Mouse (Mus musculus): Measurements from ENCODE around the gene H2afy. TPM values are rescaled to one million over a fixed set of nuclear protein-coding genes. Genes with fewer than 3 reads are reported as not detected.

Gene H2afy
- polyA plus RNA-seq, 1 experiment from 2014 or later: 120 TPM

DNA sequence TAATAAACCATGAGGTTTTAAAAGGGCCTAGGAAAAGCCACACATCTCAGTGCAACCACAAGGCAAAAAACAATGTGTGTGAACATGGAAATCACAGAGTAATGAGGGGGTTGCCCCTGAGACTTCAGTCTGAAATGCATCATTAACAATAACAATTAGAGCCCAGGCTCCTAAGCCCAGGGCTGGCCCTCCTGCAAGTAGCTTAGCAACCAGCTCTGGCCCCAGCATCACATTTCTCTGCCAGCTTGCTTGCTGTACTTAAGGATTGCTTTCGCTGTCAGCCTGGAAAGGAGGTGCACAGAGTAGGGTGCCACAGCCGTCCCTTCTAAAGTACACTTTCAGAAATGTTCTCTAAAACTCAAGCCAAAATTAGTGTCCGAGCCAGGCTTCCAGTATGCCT is 42.5 kb downstream of the H2afy start:
- no peak for ATAC-seq (replicated peaks; ENCODE audit: extremely low read depth, insufficient read depth, low FRiP score)
- Histone ChIP-seq H3K9me3 (replicated peaks; ENCODE audit: control insufficient read depth, low read length) (no peaks in the 10 kb centered on the region), H3K36me3 (ENCODE audit: control insufficient read depth, insufficient read depth) (peaks cover 24% of the 10 kb centered on the region), H3K4me1 (ENCODE audit: control insufficient read depth, insufficient read depth, low read length) (peaks cover 39% of the 10 kb centered on the region), H3K27me3 (ENCODE audit: control insufficient read depth, insufficient read depth, low read length) (no peaks in the 10 kb centered on the region), H3K9ac (ENCODE audit: low read length) (no peak overlapping the region; the same call in 1 of the 2 replicates), H3K4me3 (ENCODE audit: low read length) (no peak overlapping the region), H3K4me2 (ENCODE audit: low read depth, low read length) (no peak overlapping the region), H3K27ac (ENCODE audit: low read length) (peak overlapping the region; percentile 22)
- WGBS: 57% methylated on average over 3 of the region's 3 CpGs

DNA sequence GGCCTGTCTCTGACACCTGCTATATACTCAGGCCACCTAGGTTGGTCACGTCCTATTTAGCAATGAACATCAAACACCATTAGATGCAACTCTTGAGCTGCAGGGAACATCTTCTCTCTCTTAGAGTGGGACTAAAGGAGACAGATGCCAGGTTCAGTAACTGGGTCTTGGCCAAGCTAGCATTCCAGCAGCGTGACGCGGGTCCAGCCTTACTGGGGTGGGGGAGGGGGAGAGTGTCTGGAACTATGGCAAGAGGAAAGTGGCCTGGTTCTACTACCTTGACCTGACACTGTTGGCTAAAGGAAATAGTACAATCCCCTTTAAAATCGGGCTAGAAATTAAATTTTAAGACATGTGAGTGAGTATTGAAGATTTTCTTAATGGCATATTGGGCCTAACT is 43.6 kb downstream of the H2afy start:
- WGBS: 50% methylated on average over 5 of the region's 5 CpGs
- no peak overlapping the region for H3K4me3 ChIP-seq (ENCODE audit: low read length)
- peaks cover 45% of the 10 kb centered on the region for H3K4me1 ChIP-seq (ENCODE audit: control insufficient read depth, insufficient read depth, low read length)
- H3K27ac ChIP-seq (ENCODE audit: low read length): peak overlapping the region; percentile 69
- ATAC-seq (replicated peaks; ENCODE audit: extremely low read depth, insufficient read depth, low FRiP score): no peak; the same call in 1 of the 2 replicates
- H3K9ac ChIP-seq (ENCODE audit: low read length): no peak overlapping the region
- peaks cover 25% of the 10 kb centered on the region for H3K36me3 ChIP-seq (ENCODE audit: control insufficient read depth, insufficient read depth)
- no peak overlapping the region; the same call in 1 of the 2 replicates for H3K4me2 ChIP-seq (ENCODE audit: low read depth, low read length)
- no peaks in the 10 kb centered on the region for H3K9me3 ChIP-seq (replicated peaks; ENCODE audit: control insufficient read depth, low read length)
- no peaks in the 10 kb centered on the region for H3K27me3 ChIP-seq (ENCODE audit: control insufficient read depth, insufficient read depth, low read length)

DNA sequence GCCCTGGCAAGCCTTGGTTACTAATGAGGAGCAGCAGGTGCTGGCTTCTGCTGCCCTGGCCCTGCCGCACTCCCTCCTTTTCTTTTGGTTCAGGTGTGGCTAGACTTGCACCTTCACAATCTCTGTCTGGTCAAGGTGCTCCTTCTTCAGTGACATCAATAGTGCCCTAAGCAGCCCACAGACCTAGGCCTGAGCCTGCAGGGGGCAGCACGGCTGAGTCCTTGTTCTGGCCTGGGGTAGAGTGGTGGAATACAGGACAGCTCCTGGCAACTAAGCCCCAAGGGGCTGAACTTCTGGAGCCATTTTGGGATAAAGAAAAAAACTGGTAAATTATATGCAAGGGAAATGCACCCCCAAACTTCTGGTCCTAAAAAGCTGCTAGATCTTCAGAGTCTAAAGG is 45.6 kb downstream of the H2afy start:
- WGBS: 81% methylated on average over 2 of the region's 2 CpGs
- Histone ChIP-seq H3K4me2 (ENCODE audit: low read depth, low read length) (no peak overlapping the region), H3K36me3 (ENCODE audit: control insufficient read depth, insufficient read depth) (peaks cover 16% of the 10 kb centered on the region), H3K4me3 (ENCODE audit: low read length) (no peak overlapping the region), H3K27ac (ENCODE audit: low read length) (no peak overlapping the region), H3K4me1 (ENCODE audit: control insufficient read depth, insufficient read depth, low read length) (peaks cover 64% of the 10 kb centered on the region), H3K9me3 (replicated peaks; ENCODE audit: control insufficient read depth, low read length) (no peaks in the 10 kb centered on the region), H3K9ac (ENCODE audit: low read length) (no peak overlapping the region), H3K27me3 (ENCODE audit: control insufficient read depth, insufficient read depth, low read length) (no peaks in the 10 kb centered on the region)
- no peak for ATAC-seq (replicated peaks; ENCODE audit: extremely low read depth, insufficient read depth, low FRiP score)

DNA sequence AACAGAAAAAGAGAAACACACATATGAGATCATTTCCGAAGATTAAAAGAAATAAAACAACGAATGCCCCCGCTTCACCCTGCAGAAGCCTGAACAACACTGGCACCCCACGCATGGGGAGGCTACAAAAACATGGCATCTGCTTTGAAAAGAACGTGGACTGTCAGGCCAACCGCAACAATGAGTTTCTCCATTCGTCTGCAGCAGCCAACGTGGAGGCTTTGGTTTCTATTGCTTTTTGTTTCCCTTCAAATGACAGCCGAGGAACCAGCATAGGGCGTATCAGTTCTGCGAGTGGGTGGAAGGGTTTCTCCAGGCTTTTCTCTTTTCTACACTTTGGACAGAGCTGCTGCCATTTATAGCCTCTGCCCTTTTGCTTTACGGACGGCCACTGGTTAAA is 47.6 kb downstream of the H2afy start:
- no peak for ATAC-seq (replicated peaks; ENCODE audit: extremely low read depth, insufficient read depth, low FRiP score)
- Histone ChIP-seq H3K36me3 (ENCODE audit: control insufficient read depth, insufficient read depth) (peaks cover 13% of the 10 kb centered on the region), H3K4me1 (ENCODE audit: control insufficient read depth, insufficient read depth, low read length) (peaks cover 48% of the 10 kb centered on the region), H3K9ac (ENCODE audit: low read length) (no peak overlapping the region), H3K27ac (ENCODE audit: low read length) (peak overlapping the region; percentile 91), H3K4me3 (ENCODE audit: low read length) (no peak overlapping the region), H3K4me2 (ENCODE audit: low read depth, low read length) (no peak overlapping the region), H3K27me3 (ENCODE audit: control insufficient read depth, insufficient read depth, low read length) (no peaks in the 10 kb centered on the region), H3K9me3 (replicated peaks; ENCODE audit: control insufficient read depth, low read length) (no peaks in the 10 kb centered on the region)
- WGBS: 63% methylated on average over 13 of the region's 13 CpGs

DNA sequence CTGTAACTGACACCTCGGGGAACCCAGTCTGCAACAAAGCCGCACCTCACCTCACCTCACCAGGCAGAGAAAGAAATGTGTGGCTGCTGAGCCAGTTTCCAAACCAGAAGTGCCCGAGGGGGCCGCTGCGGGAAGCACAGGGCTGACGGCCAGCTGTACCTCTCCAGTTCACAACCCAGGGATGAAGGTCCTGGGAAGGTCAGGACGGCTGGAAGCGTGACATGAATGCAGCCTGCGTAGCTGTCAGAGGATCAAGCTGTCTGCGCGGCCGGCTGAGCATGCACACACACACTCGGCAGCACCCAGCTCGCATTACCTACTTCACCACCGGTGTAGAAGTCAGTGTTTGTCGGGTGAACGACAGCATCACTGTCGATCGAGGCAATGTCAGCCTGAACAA is 48.2 kb downstream of the H2afy start:
- ATAC-seq (replicated peaks; ENCODE audit: extremely low read depth, insufficient read depth, low FRiP score): peak; percentile 86
- 47% methylated on average over 19 of the region's 19 CpGs for WGBS

DNA sequence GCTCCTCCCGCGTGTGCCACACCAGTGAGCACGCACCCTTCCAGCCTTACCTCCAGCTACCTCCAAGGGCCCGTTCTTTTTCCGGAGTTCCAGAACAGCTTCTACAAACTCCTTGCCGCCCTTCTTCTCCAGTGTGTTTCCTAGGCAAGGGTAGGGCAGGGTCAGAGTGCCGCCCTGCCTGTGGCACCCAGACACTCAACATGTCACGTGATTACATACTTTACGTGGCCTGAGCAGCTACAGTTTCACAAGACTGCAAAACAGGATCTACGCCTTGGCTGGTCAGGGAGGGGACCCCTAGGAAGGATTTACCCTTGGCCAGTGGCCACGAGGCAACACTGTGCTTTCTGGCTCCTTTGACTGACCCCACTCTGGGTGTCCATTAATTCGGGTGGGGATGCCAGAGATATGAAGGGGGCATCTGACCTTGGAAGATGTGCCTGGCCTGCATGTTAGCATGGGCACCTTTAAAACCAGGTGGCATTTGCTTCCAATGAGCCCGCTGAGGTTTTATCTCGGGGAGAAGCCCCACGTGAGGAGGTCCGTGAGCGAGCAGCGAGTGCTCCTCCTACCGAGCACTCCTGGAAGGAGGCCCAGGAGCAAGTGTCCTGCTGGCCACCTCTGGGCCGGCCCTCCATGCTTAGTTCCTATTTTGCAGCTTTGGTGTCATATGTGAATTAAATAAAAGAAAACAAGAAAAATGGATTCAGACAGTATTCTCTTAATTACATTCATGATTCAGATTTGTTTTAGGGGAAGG is 51.8 kb downstream of the H2afy start:
- ATAC-seq (replicated peaks; ENCODE audit: extremely low read depth, insufficient read depth, low FRiP score): no peak
- no peaks in the 10 kb centered on the region for H3K9me3 ChIP-seq (replicated peaks; ENCODE audit: control insufficient read depth, low read length)
- 84% methylated on average over 20 of the region's 20 CpGs for WGBS
- no peak overlapping the region for H3K9ac ChIP-seq (ENCODE audit: low read length)
- peaks cover 31% of the 10 kb centered on the region for H3K4me1 ChIP-seq (ENCODE audit: control insufficient read depth, insufficient read depth, low read length)
- peaks cover 31% of the 10 kb centered on the region for H3K36me3 ChIP-seq (ENCODE audit: control insufficient read depth, insufficient read depth)
- no peak overlapping the region for H3K4me3 ChIP-seq (ENCODE audit: low read length)
- H3K4me2 ChIP-seq (ENCODE audit: low read depth, low read length): no peak overlapping the region
- H3K27me3 ChIP-seq (ENCODE audit: control insufficient read depth, insufficient read depth, low read length): no peaks in the 10 kb centered on the region
- H3K27ac ChIP-seq (ENCODE audit: low read length): no peak overlapping the region

More for the DNA sequence above, 48.2 kb downstream of the H2afy start:
- Histone ChIP-seq H3K27ac (ENCODE audit: low read length) (peak overlapping the region; percentile 91), H3K9me3 (replicated peaks; ENCODE audit: control insufficient read depth, low read length) (no peaks in the 10 kb centered on the region), H3K4me2 (ENCODE audit: low read depth, low read length) (0 out of 2 replicates have a peak overlapping the region, but pooled peaks have one; percentile 34), H3K27me3 (ENCODE audit: control insufficient read depth, insufficient read depth, low read length) (no peaks in the 10 kb centered on the region), H3K4me1 (ENCODE audit: control insufficient read depth, insufficient read depth, low read length) (peaks cover 42% of the 10 kb centered on the region), H3K4me3 (ENCODE audit: low read length) (no peak overlapping the region), H3K9ac (ENCODE audit: low read length) (peak overlapping the region; percentile 52), H3K36me3 (ENCODE audit: control insufficient read depth, insufficient read depth) (peaks cover 15% of the 10 kb centered on the region)

DNA sequence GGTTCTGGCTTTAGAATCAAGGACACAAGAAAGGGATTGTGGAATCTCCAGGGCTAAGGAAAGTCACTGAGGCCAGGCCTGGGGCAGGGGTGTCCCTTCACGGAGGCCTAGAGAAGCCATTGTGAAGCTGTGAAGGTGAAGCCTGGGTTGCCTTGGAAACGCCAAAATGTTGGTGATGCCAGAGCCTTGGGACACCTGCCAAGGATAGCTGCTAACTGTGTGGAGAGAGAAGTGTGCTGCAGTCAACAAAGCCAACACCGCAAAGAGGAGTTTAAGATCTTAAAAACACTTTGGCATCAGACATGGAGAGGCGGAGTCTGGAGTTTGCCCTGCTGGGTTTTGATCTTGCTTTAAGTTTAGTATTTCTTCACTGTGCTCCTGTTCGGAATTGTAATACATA is 54.5 kb downstream of the H2afy start:
- 80% methylated on average over 5 of the region's 5 CpGs for WGBS
- Histone ChIP-seq H3K36me3 (ENCODE audit: control insufficient read depth, insufficient read depth) (peaks cover 42% of the 10 kb centered on the region), H3K27me3 (ENCODE audit: control insufficient read depth, insufficient read depth, low read length) (no peaks in the 10 kb centered on the region), H3K27ac (ENCODE audit: low read length) (no peak overlapping the region), H3K4me1 (ENCODE audit: control insufficient read depth, insufficient read depth, low read length) (peaks cover 11% of the 10 kb centered on the region), H3K4me2 (ENCODE audit: low read depth, low read length) (no peak overlapping the region), H3K9ac (ENCODE audit: low read length) (no peak overlapping the region), H3K4me3 (ENCODE audit: low read length) (no peak overlapping the region), H3K9me3 (replicated peaks; ENCODE audit: control insufficient read depth, low read length) (no peaks in the 10 kb centered on the region)
- no peak for ATAC-seq (replicated peaks; ENCODE audit: extremely low read depth, insufficient read depth, low FRiP score)

DNA sequence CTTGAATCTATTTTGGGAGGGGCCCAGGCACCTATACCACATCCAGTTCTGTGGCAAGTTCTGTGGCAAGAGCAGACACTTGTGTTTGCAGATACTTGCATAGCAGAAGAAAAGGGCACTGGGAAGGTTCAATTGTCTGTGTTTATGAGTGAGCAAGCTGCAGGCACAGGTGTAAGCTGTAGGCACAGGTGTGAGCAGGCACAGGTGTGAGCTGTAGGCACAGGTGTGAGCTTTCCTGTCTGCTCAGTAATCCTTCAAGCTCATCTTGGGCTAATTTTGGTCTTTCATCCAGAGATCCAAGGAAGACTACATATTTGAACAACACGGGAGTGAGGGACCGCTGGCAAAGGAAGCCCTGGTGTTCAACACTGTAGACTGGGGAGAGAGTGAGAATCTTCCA is 56.5 kb downstream of the H2afy start:
- no peak overlapping the region for H3K4me2 ChIP-seq (ENCODE audit: low read depth, low read length)
- peaks cover 48% of the 10 kb centered on the region for H3K36me3 ChIP-seq (ENCODE audit: control insufficient read depth, insufficient read depth)
- no peaks in the 10 kb centered on the region for H3K9me3 ChIP-seq (replicated peaks; ENCODE audit: control insufficient read depth, low read length)
- H3K4me1 ChIP-seq (ENCODE audit: control insufficient read depth, insufficient read depth, low read length): peaks cover 6% of the 10 kb centered on the region
- H3K9ac ChIP-seq (ENCODE audit: low read length): no peak overlapping the region
- no peak overlapping the region for H3K27ac ChIP-seq (ENCODE audit: low read length)
- H3K4me3 ChIP-seq (ENCODE audit: low read length): no peak overlapping the region
- 93% methylated on average over 2 of the region's 2 CpGs for WGBS
- no peak for ATAC-seq (replicated peaks; ENCODE audit: extremely low read depth, insufficient read depth, low FRiP score)
- no peaks in the 10 kb centered on the region for H3K27me3 ChIP-seq (ENCODE audit: control insufficient read depth, insufficient read depth, low read length)

DNA sequence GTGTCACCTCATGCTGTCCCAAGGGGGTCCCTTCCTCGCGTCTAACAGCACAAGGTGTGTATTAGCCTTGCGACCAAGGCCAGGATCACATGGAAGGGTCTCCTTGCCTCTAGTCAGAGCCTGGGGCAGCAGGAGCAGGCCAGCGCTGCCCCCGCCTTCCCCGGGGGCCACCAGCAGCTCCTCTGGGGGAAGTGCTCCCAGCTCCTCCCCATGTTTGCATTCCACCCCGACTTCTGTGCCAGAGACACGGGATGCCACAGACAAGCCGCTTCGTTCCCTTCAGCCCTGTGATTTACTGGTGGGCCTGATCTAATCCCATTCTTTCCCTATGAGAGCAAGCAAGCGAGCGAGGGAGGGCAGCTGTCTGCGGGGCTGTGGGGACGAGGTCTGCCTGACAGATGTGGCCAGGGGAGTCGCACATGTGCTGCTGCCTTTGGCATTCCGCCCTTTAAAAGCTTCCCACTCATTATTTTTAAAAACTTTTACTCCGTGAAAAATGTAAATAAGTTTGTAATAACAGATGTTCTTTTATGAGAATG is 57.4 kb downstream of the H2afy start:
- no peaks in the 10 kb centered on the region for H3K27me3 ChIP-seq (ENCODE audit: control insufficient read depth, insufficient read depth, low read length)
- no peak overlapping the region for H3K4me3 ChIP-seq (ENCODE audit: low read length)
- no peak overlapping the region for H3K9ac ChIP-seq (ENCODE audit: low read length)
- 66% methylated on average over 17 of the region's 17 CpGs for WGBS
- peaks cover 49% of the 10 kb centered on the region for H3K36me3 ChIP-seq (ENCODE audit: control insufficient read depth, insufficient read depth)
- H3K4me2 ChIP-seq (ENCODE audit: low read depth, low read length): no peak overlapping the region
- H3K9me3 ChIP-seq (replicated peaks; ENCODE audit: control insufficient read depth, low read length): no peaks in the 10 kb centered on the region
- no peak for ATAC-seq (replicated peaks; ENCODE audit: extremely low read depth, insufficient read depth, low FRiP score)
- peaks cover 6% of the 10 kb centered on the region for H3K4me1 ChIP-seq (ENCODE audit: control insufficient read depth, insufficient read depth, low read length)
- H3K27ac ChIP-seq (ENCODE audit: low read length): no peak overlapping the region

Data from heart, embryonic 16.5 days (tissue).